Mouse (Mus musculus): ENCODE data around the gene Inpp5k.

DNA sequence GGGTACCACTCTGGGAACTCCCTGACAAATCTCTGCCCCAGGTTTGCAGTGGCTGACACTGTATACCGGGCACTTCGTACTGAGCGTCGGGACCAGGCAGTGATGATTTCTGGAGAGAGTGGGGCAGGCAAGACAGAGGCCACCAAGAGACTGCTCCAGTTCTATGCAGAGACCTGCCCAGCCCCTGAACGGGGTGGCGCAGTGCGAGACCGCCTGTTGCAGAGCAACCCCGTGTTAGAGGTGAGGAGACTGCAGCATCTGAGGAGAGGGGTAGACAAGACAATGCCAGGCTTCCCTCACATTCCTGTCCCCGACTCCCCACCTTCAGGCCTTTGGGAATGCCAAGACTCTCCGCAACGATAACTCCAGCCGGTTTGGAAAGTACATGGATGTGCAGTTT, 27.5 kb downstream of the Inpp5k start:
- TF ChIP-seq MYOD1 (IDR thresholded peaks at IDR 0.05; ENCODE audit: control insufficient read depth in 1 of 3, insufficient read length in 2 of 3, low read depth in 2 of 3): no peak
- no peak for TF ChIP-seq USF1 (IDR thresholded peaks at IDR 0.05; ENCODE audit: low read depth)
- TF ChIP-seq POLR2A (IDR thresholded peaks at IDR 0.05; ENCODE audit: insufficient read length, low read depth): no peak
- TF ChIP-seq POLR2AphosphoS2 (IDR thresholded peaks at IDR 0.05; ENCODE audit: insufficient read length, low read depth): peak; percentile 29
- no peak for TF ChIP-seq TCF3 (IDR thresholded peaks at IDR 0.05; ENCODE audit: insufficient read length, low read depth)
- no peak for TF ChIP-seq SRF (IDR thresholded peaks at IDR 0.05; ENCODE audit: control insufficient read depth, insufficient read length, low read depth)
- TF ChIP-seq MAX (IDR thresholded peaks at IDR 0.05; ENCODE audit: low read depth): no peak
- TF ChIP-seq REST (IDR thresholded peaks at IDR 0.05; ENCODE audit: insufficient read depth, insufficient read length): no peak
- no peak for TF ChIP-seq E2F4 (IDR thresholded peaks at IDR 0.05; ENCODE audit: insufficient read depth)
- no peak for TF ChIP-seq MYOG (IDR thresholded peaks at IDR 0.05; ENCODE audit: control insufficient read depth in 1 of 3, insufficient read depth in 1 of 3, insufficient read length in 2 of 3, low read depth in 2 of 3)
